Mouse (Mus musculus): ENCODE results near the gene Itk. TPM values are rescaled to one million over a fixed set of nuclear protein-coding genes. Genes with fewer than 3 reads are reported as not detected.
A peak's percentile ranks its signal among the peaks of the same experiment; 100 is the strongest.

Itk gene
- total RNA-seq, 2 experiments from 2014 or later = 0.14 to 0.18 TPM

DNA sequence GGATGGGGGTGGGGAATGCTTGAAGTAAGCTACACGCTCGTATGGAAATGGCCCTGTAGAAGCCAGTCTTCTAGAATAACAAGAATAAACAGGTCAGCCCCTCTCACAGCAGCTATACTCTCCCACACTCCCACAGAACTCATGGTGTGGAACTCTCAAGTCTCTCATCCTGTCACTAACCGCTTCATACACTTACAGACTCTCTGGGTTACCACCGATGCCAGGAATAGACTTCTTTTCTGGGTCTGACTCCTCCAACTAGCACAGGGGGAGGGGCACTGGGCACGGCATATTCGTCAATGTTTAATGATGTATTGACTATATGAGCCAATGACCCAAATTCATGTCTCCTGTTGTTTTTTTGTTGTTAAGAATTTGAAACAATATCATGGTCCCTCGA, 82.5 kb downstream of the Itk start:
- DNase-seq = no peak

DNA sequence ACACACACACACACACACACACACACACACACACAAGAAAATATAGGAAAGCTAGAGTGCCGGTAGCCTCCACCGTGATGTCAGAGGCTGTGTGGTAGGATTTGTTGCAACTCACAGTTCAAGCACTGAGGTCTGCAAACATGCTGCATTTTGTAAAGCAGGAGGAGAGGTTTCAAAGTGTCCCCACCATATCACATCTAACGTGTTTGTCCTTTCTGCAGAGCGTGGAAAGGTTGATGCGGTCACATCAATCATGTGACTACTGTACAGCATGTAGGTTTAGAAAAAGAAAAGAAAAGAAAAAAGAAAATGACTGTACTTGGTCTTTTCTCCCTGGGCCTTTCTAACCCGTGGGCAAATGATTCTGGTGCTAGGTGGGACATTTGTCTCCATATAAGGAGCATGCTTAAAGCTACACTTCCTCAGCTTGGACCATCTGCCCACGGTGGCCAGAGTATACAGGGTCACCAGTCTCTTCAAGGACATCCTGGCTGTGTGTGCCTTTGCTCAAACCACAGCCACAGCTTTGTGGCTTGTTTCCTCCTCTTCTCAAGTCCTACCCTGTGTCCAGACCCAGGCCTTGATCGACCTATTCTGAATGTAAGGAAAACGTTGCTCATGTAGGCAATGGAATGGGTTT, 83.3 kb downstream of the Itk start:
- no peak for DNase-seq

DNA sequence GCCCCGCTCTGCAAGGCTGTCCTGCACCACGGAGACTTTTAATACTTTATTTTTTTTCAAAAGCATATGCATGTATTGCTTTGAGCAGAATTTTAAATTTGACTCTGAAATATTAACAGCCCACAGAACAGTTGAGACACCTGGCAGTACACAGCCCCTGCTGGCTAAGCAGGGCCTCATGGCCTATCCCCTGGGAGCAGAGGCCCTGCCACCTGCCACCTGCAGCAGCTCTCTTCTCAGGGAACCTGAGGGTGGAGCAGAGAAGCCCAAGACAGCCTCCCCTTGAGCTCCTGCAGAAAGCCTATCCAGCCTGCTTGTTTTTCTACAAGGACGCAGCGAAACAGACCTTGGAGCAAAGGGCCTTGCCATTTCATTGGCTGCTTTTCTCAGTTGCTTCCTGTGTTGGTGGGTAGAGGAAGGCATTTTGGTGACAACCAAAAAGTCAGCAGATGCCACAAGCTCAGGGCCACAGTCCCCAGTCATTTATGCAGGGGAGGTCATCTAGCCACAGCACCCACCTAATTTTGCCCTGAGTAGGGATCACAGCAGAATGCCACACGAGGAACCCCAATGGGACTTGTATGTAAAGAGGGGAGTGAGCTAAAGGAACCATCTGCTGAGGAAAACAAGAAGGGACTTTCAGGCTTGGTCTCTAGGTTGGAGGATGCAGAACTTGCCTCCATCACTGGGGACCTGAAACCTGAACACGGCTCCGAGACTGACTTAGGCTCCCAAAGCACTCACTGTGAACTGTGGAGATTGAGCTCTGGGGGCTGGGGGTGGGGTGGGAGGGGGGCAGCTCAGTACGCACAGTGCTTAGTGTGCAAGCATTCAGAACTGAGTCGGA, 84.2 kb downstream of the Itk start:
- DNase-seq = no peak

DNA sequence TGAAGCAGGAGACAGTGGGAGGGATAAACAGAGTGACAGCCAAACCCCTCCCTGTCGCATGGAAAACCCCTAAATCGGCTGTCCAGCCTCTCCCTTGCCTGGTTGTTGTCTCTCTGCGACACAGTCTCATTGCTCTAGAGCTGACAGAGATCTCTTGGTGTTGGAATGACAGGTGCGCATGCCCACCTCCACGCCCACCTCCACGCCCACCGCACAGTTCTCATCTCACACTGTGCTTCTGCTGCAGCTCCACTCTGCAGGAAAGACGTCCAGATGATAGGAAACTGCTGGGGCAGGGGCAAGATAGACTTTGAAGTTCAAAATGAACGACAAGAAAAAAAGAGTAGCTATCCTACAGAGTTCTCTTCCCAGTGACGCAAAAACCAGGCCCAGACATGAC, 85.2 kb downstream of the Itk start:
- no peak for DNase-seq

DNA sequence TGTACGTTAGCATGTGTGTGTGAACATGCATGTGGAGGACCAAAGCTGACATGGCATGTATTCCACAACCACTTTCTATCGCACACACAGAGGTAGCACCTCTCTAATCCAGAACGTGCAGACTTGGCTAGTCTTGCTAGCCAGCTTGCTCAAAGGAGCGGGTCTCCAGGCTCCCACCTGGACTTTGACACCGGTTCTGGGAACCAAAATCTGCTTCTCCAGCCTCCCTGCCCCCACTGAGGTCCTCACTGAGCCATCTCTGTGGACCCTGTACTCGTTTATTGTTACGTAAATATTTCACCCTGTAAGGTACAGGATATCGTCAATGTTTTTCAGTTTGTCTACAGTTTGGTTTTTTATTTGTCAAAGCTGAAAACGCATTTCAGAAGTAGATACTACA, 86.8 kb downstream of the Itk start:
- DNase-seq = no peak

DNA sequence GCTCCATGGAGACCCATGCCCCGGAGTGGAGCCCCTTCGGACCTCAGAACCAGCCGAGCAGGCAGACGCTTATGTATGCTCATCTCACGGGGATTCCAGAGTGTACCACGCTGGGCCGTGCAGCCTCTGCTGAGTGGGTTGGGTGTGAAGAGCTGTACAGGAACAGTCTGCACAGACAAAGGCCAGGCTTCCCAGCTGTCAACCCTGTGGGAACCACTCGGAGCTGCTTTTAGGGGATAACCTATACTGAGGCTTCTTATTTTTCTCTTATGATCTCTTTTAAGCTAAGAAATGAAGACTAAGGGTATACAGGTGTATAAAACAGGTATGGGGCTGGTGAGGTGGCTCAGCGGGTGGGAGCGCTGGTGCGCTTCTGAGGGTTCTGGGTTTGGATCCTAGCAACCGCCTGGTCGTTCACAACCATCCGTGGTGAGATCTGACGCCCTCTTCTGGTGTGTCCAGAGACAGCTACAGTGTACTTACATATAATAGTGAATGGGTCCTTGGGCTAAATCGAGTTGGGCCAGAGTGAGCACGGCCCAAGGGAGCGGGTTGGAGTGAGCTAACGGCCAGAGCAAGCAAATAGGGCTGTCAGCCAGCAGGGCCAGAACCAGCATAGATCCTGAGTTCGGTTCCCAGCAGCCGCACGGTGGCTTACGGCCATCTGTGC, 87.6 kb downstream of the Itk start:
- DNase-seq = no peak

DNA sequence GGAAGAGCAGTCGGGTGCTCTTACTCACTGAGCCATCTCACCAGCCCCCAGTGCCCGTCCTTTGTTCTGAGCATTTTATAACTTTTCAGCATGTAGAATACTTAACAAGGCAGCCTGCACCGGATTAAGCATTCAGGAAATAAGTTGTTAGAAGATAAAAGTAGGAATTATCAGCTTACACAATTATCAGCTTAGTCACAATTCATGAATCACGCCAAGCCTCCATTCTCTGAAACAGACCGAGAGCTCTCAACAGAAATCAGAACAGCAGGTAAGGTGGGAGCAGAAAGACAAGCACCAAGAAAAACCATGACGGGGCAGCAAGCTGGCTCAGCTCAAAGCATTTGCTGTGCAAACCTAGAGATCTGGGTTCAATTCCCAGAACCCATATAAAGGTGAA, 89.4 kb downstream of the Itk start:
- DNase-seq = no peak

DNA sequence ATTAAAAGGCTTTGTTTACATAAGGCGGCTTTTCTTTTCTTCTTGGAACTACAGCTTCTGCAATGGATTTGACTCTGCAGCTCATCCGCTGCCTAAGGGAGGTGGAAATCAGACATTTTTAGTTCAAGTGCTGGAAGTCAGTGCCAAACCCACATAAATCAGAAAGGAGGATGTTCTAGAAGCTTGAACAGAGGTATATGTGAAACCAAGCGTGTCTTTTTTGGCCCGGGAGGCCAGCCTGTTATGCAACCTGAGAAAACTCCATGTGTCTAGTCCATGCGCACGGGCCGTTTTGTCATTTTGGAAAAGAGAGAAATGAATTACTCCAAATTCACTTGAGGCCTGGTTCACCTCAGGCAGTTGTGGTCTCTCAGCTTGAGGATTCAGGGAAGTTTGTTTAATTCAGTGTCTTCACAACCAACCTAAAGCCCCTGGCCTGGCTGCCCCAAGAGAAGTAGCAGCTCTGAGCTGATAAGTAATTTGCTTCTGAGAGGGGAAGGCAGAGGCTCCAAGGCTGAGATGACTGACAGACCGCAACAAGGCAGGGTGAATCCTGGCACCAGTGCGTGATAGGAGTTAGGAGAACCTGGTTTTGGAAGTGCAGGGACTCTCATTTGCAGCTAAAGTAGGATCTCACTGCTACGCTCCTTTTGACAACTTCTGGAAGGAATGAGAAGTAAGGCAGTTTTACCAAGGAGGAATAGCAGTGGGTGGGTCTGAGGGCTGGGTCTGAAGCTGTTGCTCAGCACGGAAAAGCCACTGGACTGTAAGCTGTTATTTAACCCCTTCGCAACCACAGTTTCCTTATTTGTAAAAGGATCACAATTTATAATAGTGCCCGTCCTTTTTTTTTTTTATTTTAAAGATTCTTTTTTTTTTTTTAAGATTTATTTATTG, 90.2 kb downstream of the Itk start:
- DNase-seq = no peak

DNA sequence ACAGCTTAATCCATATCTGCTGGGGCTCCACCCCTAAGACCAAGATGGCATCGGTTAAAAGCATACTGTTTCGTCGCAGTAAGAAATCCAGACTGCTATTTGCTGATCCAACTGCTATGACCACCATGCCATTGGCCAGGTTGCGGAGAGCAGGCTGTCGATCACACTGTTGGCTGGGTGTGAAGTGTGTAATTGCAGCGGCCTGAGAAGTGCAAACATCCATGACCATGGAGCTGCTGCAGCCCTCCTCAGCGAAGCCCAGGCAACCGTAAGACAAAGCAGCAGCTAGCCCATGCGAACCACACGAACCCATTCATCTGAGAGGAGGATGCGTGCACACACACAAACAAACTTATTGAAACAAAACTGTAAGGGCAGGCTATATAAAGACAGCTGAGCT, 94.9 kb downstream of the Itk start:
- no peak for DNase-seq

DNA sequence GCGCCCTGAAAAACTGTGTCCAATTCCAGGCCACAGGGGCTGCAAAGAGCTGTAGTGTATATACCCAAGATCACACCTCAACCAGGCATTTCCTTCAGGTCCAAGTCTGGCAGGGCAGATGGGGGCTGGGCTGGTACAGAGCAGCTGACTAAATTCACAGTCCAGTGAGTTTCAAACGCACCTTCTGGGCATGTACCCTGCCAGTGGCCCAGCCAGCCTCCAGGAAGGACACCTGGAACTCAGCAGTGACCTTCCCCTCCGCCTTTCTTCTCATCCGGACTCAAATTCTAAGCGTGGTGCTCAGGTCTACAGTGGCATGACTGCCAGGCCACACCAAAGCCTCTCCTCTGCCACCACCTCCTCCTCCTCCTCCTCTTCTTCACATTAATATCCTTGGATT, 95.8 kb downstream of the Itk start:
- DNase-seq = no peak

DNA sequence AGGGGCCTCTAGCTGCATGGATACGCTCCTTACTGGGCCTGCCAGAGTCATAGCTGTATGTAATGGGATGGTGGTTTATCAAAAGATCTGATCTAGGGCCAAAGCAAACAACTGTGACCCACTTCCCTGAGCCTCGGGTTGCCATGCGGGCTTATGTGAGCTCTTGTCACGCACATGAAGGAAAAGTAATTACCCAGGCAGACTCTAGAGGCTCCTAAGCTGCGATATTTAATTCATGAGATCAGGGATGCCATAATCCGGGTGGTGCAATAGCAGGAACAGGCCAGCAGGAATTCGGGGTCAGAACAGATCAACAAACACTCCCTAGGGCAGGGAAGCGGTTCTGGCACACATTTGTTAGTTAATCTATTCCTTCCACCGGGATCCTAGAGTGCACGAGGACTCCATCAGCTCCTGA, 98.3 kb downstream of the Itk start:
- no peak for DNase-seq

DNA sequence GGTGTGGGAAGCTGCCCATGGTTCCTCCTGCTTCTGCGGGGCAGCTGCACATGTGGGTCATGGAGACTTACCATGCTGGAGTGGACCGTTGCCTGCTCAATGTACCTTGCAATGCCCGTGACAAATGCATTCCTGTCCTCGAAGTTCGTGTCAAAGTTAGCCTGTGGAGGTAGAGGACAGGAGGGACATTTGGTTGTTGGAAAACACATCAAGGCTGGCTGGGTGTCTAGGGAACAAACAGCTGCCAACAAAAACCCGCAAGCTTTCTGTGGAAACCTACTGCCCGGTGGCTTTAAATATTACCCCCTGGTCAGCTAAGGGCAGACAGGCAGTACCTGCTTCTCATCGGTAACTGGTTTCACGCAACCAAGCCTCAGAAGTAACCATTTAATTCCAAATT, 99.8 kb downstream of the Itk start:
- DNase-seq = no peak

DNA sequence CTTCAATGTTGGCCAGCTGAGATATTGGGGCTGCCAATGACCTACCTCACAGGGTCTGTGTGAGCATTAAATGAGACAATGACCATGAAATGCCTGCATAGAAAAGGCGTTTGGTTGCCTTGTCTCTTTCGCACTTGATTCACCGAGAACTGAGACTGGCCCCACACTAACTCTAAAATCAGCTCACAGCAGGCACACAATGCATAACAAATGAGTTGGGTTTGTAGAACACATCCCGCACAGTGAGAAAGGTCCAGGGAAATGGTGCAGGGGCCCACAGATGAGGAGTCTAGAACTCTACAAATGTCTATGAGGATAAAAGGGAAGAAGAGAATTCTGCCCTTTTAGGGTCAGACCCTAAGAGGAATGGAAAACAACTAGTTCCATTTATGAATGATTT, 100.3 kb downstream of the Itk start:
- no peak for DNase-seq

DNA sequence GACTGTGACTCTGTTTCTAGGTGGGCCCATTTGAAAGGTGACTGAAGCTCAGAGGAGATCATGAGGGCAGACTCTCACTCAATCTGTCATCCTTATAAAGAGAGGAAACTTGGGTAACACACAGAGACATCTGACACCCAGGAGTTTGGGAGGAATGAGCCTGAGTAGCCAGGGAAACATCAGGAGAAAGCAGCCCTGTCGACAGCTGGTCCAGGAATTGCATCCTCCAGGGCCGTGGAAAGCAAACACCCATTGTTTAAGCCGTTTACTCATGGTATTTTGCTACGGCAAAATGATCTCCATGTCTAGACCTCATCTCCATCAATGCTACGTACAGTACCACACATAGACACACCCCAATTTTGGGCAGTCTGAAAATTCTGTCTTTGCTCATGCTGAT, 101.2 kb downstream of the Itk start:
- DNase-seq = no peak

DNA sequence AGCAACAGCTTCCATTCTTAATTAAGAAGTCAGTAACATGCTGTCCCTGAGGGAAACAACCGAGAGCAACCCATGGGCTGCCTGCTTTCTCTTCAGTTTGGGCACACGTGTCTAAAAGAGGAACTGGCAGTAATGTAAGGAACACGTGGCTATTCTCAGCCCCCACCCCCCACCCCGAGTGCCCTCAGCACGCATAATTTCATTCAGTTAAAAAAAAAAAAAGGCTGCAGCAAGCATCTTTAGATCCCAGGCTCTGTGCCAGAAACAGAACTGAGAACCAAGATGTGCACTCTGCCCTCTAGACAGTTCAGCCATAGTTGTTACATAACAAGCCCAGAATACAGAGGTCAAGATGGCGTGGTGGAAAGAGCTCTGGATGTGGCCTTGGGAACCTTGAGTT, 102.5 kb downstream of the Itk start:
- no peak for DNase-seq

DNA sequence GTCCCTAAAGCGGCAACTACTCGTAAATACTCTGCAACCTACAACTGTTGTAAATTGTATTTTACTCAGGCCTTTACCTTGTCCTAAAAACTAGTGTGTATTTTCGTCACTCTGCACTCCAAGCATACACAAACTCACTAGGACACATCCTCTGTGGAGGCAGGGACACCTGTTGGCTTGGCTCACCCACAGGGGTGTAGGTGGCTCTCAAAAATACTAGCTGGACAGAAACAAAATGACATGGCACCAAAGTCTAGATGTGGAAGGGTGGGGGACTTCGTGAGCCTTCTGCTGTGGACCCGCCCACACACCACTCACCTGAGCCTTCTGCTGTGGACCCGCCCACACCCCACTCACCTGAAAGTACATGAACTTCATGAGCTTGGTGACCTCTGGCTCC, 105.5 kb downstream of the Itk start:
- no peak for DNase-seq

DNA sequence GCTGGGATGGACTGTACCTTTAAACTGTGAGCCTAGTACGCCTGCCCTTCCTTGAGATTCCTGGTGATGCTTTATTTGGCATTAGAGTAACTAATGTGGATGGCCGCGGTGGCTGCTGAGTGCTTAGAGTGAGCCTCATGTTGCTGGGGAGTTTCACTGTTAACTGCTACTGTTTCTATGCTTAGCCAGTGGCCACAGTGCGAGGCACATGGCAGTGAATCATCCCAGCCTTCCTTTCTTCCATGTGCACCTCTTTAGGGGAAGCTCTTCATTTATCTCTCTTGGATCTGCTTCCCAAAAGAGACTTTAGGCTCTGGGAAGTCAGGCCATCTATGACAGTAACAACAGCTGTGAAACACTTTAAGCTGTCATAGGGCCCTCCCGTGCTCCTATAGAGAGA, 106.7 kb downstream of the Itk start:
- no peak for DNase-seq

DNA sequence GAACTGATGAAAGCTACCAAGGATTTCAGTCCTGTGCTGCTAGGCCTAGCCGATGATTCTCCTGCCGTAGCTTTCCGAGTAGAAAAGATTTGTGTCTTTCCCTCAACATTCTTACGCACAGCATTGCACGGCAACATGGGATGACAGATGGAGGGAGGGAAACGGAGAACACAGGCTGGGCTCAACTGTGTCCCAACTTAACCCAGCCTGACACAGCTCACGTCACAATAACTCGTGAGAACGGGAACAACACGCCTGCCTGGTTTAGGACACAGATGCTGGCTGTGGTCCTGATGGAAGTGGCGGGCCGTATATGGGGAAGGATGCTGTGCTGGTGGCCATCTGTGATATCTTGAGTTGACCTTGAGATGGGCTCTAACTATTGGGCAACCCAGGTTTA, 110.6 kb downstream of the Itk start:
- DNase-seq = no peak

DNA sequence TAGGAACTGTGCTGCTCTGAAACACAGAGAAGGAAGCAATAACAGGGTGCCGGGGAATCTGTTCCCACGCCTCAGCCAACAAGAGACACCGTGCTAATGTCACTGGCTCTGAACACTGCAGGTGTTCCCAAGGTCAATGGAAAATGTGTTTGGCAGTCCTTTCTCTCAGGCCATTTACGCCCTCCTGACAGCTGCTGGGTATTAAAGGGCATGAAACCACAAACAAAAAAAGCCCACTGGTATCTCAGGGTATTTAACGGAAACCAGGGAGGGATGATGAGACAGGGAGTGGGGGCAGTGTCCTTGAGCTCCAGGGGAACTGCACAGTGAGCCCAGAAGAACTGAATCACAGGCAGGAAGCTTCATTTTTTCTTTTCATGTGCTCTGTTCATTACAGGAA, 111.2 kb downstream of the Itk start:
- DNase-seq = no peak

DNA sequence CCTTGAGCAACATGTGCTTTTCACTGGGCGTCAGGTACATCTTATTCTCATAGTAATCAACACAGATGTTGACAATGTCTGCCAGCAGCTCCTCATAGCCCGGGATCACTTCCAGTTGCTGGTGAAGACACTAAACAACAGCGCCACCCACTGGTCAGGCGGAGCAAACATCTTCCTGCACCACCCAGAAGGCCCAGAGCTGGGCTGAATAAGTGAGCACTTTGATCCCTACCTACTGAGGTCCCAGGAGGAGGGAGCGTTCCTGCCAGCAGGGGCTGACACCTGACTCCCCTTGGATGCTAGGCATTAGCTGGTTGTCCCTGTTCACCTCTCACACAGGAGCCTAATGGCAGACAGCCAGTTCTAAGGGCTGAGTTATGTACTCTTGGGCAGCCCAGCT, 112.5 kb downstream of the Itk start:
- DNase-seq = peak; percentile 40

DNA sequence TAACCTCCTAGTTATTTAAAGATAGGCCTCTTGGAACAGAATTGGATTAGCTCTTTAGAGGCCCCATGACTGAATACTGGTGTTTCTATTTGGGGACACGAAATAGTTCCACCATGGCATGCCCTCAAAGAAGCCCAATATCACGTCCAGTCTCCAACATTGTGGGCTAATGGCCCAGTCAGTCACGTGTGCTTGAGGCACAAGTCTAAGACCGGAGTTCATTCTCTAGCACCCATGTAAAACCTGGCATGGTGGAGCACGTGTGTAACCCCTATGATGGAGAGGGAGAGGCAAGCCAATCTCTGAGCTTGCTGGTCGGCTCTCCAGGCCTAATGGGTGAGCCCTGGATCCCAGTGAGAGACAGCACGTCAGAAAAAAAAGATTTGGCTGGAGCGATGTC, 113.1 kb downstream of the Itk start:
- no peak for DNase-seq

DNA sequence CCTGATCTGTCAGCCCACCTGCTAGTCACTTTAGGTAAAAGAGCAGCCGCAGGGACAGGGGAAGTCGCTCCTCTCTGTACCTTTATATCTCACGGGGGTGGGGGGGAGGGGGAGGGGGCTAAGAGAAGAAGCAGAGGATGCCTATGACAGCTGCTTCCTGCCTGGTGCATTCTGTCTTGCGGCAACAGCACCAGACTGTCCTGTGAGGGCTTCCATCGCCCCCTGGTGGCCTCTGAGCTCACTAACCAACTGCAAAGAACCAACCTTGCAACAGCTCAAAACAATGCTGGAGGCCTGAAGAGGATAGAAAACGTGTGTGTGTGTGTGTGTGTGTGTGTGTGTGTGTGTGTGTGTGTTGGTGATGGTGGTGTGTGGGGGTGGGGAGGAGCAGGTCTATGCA, 114.0 kb downstream of the Itk start:
- peak; percentile 78 for DNase-seq
